In the genomic region with DNA sequence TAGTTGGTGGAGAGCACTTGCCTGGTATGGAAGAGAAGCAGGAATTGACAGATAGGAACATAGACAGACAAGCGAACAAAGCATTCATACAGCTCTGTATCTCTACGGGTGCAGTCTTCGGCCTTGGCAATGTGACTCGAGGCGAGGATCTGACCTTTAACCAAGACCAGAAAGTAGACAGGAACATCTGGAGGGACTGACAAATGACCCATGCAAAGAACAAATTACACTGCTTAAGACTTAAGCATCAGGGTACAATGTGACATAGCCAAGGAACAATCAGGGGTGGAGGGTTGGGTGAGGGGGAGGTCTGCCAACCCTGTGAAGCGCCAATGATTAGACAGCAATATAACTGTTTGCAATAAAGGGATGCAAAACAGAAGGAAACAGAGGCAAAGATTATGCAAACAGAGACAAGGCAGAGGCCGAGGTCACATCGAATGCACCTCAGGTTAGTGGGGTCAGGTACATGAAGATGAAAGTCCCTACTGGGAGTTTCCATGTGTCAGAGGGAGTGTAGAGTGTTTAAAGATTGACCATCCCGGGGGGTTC, we compare ENCODE assay signal across 15 mouse cellular contexts.
"Had no signal": no experiment of that assay in that cellular context is flagged by ENCODE, and none has a peak within 500 bp of the region (broad histone marks: within the 10 kb centered on the region; RNA-seq: fewer than 3 reads in every experiment).

No protein-coding gene starts in this region.

- DNase-seq: left cerebral cortex, postnatal 4 days; lung, postnatal 14 days; retina, postnatal 1 day; right cerebral cortex, postnatal 4 days; thymus, postnatal 36 days had no signal

- H3K4me3 ChIP-seq: hindbrain, embryonic 15.5 days; liver, embryonic 15.5 days; lung, embryonic 15.5 days; megakaryocyte, embryonic 14.5 days; neural tube, embryonic 13.5 days; stomach, embryonic 15.5 days had no signal

- ATAC-seq: intestine, embryonic 16.5 days; midbrain, embryonic 16.5 days had no signal

- H3K27me3 ChIP-seq: hindbrain, embryonic 15.5 days; lung, embryonic 15.5 days; neural tube, embryonic 13.5 days; stomach, embryonic 15.5 days had no signal

- H3K36me3 ChIP-seq: hindbrain, embryonic 15.5 days; liver, embryonic 15.5 days; lung, embryonic 15.5 days; neural tube, embryonic 13.5 days; stomach, embryonic 15.5 days had no signal

- H3K4me2 ChIP-seq: hindbrain, embryonic 15.5 days; liver, embryonic 15.5 days; lung, embryonic 15.5 days; midbrain, embryonic 11.5 days; neural tube, embryonic 13.5 days; stomach, embryonic 15.5 days had no signal

- H3K4me1 ChIP-seq: hindbrain, embryonic 15.5 days; liver, embryonic 15.5 days; neural tube, embryonic 13.5 days had no signal

- H3K9me3 ChIP-seq: hindbrain, embryonic 15.5 days; liver, embryonic 15.5 days; lung, embryonic 15.5 days; neural tube, embryonic 13.5 days; stomach, embryonic 15.5 days had no signal

- H3K9ac ChIP-seq: hindbrain, embryonic 15.5 days; liver, embryonic 15.5 days; lung, embryonic 15.5 days; neural tube, embryonic 13.5 days; stomach, embryonic 15.5 days had no signal

- H3K27ac ChIP-seq: hindbrain, embryonic 15.5 days; liver, embryonic 15.5 days; lung, embryonic 15.5 days; macrophage; neural tube, embryonic 13.5 days; stomach, embryonic 15.5 days had no signal
